Mouse (Mus musculus) sigmoid colon, adult 10 weeks (tissue): ENCODE data around the gene Mpp6. TPM values are rescaled to one million over a fixed set of nuclear protein-coding genes. Genes with fewer than 3 reads are reported as not detected.

Experiments used
- polyA plus RNA-seq: library from polyadenylated mRNA; stranded (reverse); fragments of 350-450 nt; fragmentation: Illumina TruSeq; extraction: RNeasy Lipid Tissue Mini Kit (QIAGEN cat#74804); gene quantifications from one replicate; pipeline ENCODE4 v1.2.3, GENCODE M21; 2014; ENCODE audit warnings: low read depth, low replicate concordance

The Mpp6 gene
- polyA plus RNA-seq: 68.3 TPM

DNA sequence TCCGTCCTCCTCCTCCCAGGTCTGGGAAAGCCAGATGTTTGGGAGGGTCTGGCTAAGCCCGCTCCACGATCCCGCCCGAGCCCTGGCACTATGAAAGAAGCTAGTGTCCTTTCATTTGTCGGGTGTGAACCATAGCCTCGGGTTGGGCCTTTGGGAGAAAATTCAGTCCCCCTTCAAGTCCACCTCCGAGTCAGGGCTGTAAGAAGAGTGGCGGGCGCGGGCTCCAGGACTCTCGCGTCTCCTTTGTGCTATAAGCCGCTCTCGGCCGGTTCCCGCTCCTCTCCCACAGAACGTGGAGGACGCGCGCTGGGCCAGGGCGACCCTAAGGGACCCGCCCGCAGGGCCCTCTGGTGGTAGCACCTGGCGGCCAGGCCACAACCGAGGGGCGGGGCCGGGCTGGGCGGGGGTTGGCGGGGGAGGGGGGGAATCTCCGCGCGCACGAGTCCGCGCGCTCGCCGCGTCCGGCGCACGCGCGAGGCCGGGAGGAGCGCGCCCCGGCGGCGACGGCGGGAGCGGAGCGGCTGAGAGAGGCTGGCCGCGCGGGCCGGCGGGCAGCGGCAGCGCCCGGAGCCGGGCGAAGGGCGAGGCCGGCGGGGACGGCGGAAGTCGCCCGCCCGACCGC lies at the start of gene Mpp6:
Gene Mpp6 (plus strand): TSS at position 485 of the 622 bp plus-strand sequence.

Other genes starting within 250 kb of the Mpp6 start
- 7.7 TPM for gene Gsdme, start 153.6 kb downstream of the Mpp6 start, polyA plus RNA-seq